ENCODE assay signal across 8 mouse cellular contexts in genomic region chr10:13552646-13553497, GRCm38 (mm10). TPM values are rescaled to one million over a fixed set of nuclear protein-coding genes. Genes with fewer than 3 reads are reported as not detected.
DNase-seq lines count a peak whose midpoint lies in the region; ATAC-seq and TF ChIP-seq lines count a peak whose summit lies in the region.

Gene Adat2, plus strand, starts transcription at chr10:13552894.
Gene Pex3, minus strand, starts transcription at chr10:13553142.

- peak; percentile 93 for DNase-seq in 416B (ENCODE audit: low read depth)
- peak; percentile 95 for DNase-seq in heart, embryonic 10.5 days (ENCODE audit: low spot score)
- peak; percentile 93 for DNase-seq in liver
- DNase-seq in spleen, postnatal 4 days (ENCODE audit: low spot score in 2 of 2) = peak; percentile 91 to 97

- peak; percentile 77; the same call in 1 of the 2 replicates for TF ChIP-seq POLR2A in bone marrow, adult 2 months (IDR thresholded peaks at IDR 0.05; ENCODE audit: borderline replicate concordance, control insufficient read depth, low read depth, low read length)

- peak; percentile 90 for ATAC-seq in embryonic facial prominence, embryonic 15.5 days (ENCODE audit: insufficient number of reproducible peaks, low FRiP score, low TSS enrichment, low read depth)
- ATAC-seq in kidney, embryonic 15.5 days (replicated peaks; ENCODE audit: low FRiP score) = peak; percentile 97
- peak; percentile 98 for ATAC-seq in monocyte, adult 5-6 weeks (replicated peaks; ENCODE audit: insufficient number of reproducible peaks, low FRiP score, low TSS enrichment, poor library complexity, severe bottlenecking)

- H3K36me3 ChIP-seq in embryonic facial prominence, embryonic 15.5 days = no peaks in the 10 kb centered on the region
- peaks cover 5% of the 10 kb centered on the region; the same call in 1 of the 2 replicates for H3K36me3 ChIP-seq in heart, embryonic 10.5 days
- 0 out of 2 replicates have a peak, but pooled peaks cover 3% of the 10 kb centered on the region for H3K36me3 ChIP-seq in kidney, embryonic 15.5 days

- peak within 1 kb of the TSS; percentile 74 for H3K27ac ChIP-seq in bone marrow, adult 2 months (ENCODE audit: control insufficient read depth, insufficient read depth, low read depth, low read length, poor library complexity)
- H3K27ac ChIP-seq in embryonic facial prominence, embryonic 15.5 days (replicated peaks) = peak within 1 kb of the TSS; percentile 31
- peak within 1 kb of the TSS; percentile 92 for H3K27ac ChIP-seq in heart, embryonic 10.5 days
- peak within 1 kb of the TSS; percentile 85 for H3K27ac ChIP-seq in kidney, embryonic 15.5 days

- WGBS in bone marrow, adult 2 months = under 1% methylated on average over 51 of the region's 51 CpGs
- under 1% methylated on average over 51 of the region's 51 CpGs for WGBS in embryonic facial prominence, embryonic 15.5 days
- under 1% methylated on average over 51 of the region's 51 CpGs for WGBS in heart, embryonic 10.5 days
- under 1% methylated on average over 51 of the region's 51 CpGs for WGBS in kidney, embryonic 15.5 days

- peak within 1 kb of the TSS; percentile 62 for H3K9ac ChIP-seq in embryonic facial prominence, embryonic 15.5 days
- H3K9ac ChIP-seq in kidney, embryonic 15.5 days = peak within 1 kb of the TSS; percentile 82

- TF ChIP-seq CTCF in bone marrow, adult 2 months (IDR thresholded peaks at IDR 0.05; ENCODE audit: control insufficient read depth, insufficient read depth, low read length) = no peak

- H3K27me3 ChIP-seq in embryonic facial prominence, embryonic 15.5 days = no peaks in the 10 kb centered on the region
- no peaks in the 10 kb centered on the region for H3K27me3 ChIP-seq in heart, embryonic 10.5 days (ENCODE audit: insufficient read depth, poor library complexity, severe bottlenecking)
- no peaks in the 10 kb centered on the region for H3K27me3 ChIP-seq in kidney, embryonic 15.5 days

- H3K4me2 ChIP-seq in embryonic facial prominence, embryonic 15.5 days (replicated peaks) = peak within 1 kb of the TSS; percentile 63
- H3K4me2 ChIP-seq in kidney, embryonic 15.5 days = peak within 1 kb of the TSS; percentile 74

- no peaks in the 10 kb centered on the region for H3K4me1 ChIP-seq in bone marrow, adult 2 months (ENCODE audit: control insufficient read depth, insufficient read depth, low read length)
- peaks cover 10% of the 10 kb centered on the region; the same call in 1 of the 2 replicates for H3K4me1 ChIP-seq in embryonic facial prominence, embryonic 15.5 days
- 0 out of 2 replicates have a peak, but pooled peaks cover 4% of the 10 kb centered on the region for H3K4me1 ChIP-seq in heart, embryonic 10.5 days
- H3K4me1 ChIP-seq in kidney, embryonic 15.5 days = peaks cover 11% of the 10 kb centered on the region; the same call in 1 of the 2 replicates

- H3K4me3 ChIP-seq in bone marrow, adult 2 months (replicated peaks; ENCODE audit: control insufficient read depth, low read depth, low read length) = peak within 1 kb of the TSS; percentile 97
- H3K4me3 ChIP-seq in embryonic facial prominence, embryonic 15.5 days (replicated peaks) = peak within 1 kb of the TSS; percentile 58
- H3K4me3 ChIP-seq in heart, embryonic 10.5 days = peak within 1 kb of the TSS; percentile 83
- H3K4me3 ChIP-seq in kidney, embryonic 15.5 days (replicated peaks) = peak within 1 kb of the TSS; percentile 86

- H3K9me3 ChIP-seq in embryonic facial prominence, embryonic 15.5 days (replicated peaks) = no peaks in the 10 kb centered on the region
- no peaks in the 10 kb centered on the region for H3K9me3 ChIP-seq in heart, embryonic 10.5 days
- H3K9me3 ChIP-seq in kidney, embryonic 15.5 days (replicated peaks) = no peaks in the 10 kb centered on the region

RNA-seq across cellular contexts. Expression of gene Adat2, which starts in this region (rescaled TPM):
- polyA plus RNA-seq in bone marrow, adult 2 months (2011; ENCODE audit: insufficient read depth, insufficient read length, low replicate concordance, missing spikeins) = 2.8 and 4.9 TPM in 2 replicates
- 4.0 and 4.3 TPM in 2 replicates for polyA plus RNA-seq in embryonic facial prominence, embryonic 15.5 days (2015; fragmentation: Nextera tagmentation; extraction: Ambion mirVana)
- polyA plus RNA-seq in heart, embryonic 10.5 days (2016; fragmentation: Nextera tagmentation; extraction: Ambion mirVana) = 3.8 and 4.7 TPM in 2 replicates
- 4.7 and 5.4 TPM in 2 replicates for polyA plus RNA-seq in kidney, embryonic 15.5 days (2015; fragmentation: Nextera tagmentation; extraction: Ambion mirVana)
- total RNA-seq in monocyte, adult 5-6 weeks (2017) = 1.6 to 2.9 TPM (median 1.7 TPM) in 3 replicates

RNA-seq across cellular contexts. Expression of gene Pex3, which starts in this region (rescaled TPM):
- 6.0 and 6.8 TPM in 2 replicates for polyA plus RNA-seq in bone marrow, adult 2 months (2011; ENCODE audit: insufficient read depth, insufficient read length, low replicate concordance, missing spikeins)
- 27.2 and 32.8 TPM in 2 replicates for polyA plus RNA-seq in embryonic facial prominence, embryonic 15.5 days (2015; fragmentation: Nextera tagmentation; extraction: Ambion mirVana)
- 17.5 and 18.7 TPM in 2 replicates for polyA plus RNA-seq in heart, embryonic 10.5 days (2016; fragmentation: Nextera tagmentation; extraction: Ambion mirVana)
- polyA plus RNA-seq in kidney, embryonic 15.5 days (2015; fragmentation: Nextera tagmentation; extraction: Ambion mirVana) = 24.8 and 25.5 TPM in 2 replicates
- total RNA-seq in monocyte, adult 5-6 weeks (2017) = 18.2 to 27.8 TPM (median 21.1 TPM) in 3 replicates

Comparison
In these comparisons a context has a peak if more than half of its experiments do, and no peak if none do; other contexts are left out.
1. Peak in every context shown above with its lines: DNase-seq, ATAC-seq, H3K4me3 ChIP-seq and H3K27ac ChIP-seq.
2. H3K27ac ChIP-seq: peak in every context shown above with its lines; median percentile 92 in heart, embryonic 10.5 days; 85 in kidney, embryonic 15.5 days; 74 in bone marrow, adult 2 months; 31 in embryonic facial prominence, embryonic 15.5 days.